Comparison of ENCODE assay signal across 14 mouse cellular contexts in genomic region chr15:80831170-80831569, GRCm38 (mm10).
"Had no signal": no experiment of that assay in that cellular context is flagged by ENCODE, and none has a peak within 500 bp of the region (broad histone marks: within the 10 kb centered on the region; RNA-seq: fewer than 3 reads in every experiment).

No protein-coding gene starts in this region.

- H3K4me2 ChIP-seq: kidney, embryonic 15.5 days; limb, embryonic 15.5 days; lung, embryonic 14.5 days; neural tube, embryonic 15.5 days had no signal

- H3K9me3 ChIP-seq: kidney, embryonic 15.5 days; limb, embryonic 15.5 days; midbrain, embryonic 10.5 days; neural tube, embryonic 15.5 days had no signal

- H3K4me3 ChIP-seq: kidney, embryonic 15.5 days; limb, embryonic 15.5 days; midbrain, embryonic 10.5 days; myocyte; neural tube, embryonic 15.5 days had no signal

- DNase-seq: kidney, adult 11 months; kidney, postnatal 14 days; lung, embryonic 14.5 days; lung, postnatal 10 days; lung, postnatal 4 days; midbrain, embryonic 14.5 days; spleen, adult 18-20 months; thymus, adult 18-20 months; thymus, postnatal 14 days had no signal

- H3K36me3 ChIP-seq: kidney, embryonic 15.5 days; limb, embryonic 15.5 days; midbrain, embryonic 10.5 days; neural tube, embryonic 15.5 days had no signal

- H3K4me1 ChIP-seq: kidney, embryonic 15.5 days had no signal

- H3K27ac ChIP-seq: kidney, embryonic 15.5 days; limb, embryonic 15.5 days; midbrain, embryonic 10.5 days; neural tube, embryonic 15.5 days had no signal

- H3K27me3 ChIP-seq: kidney, embryonic 15.5 days; limb, embryonic 15.5 days; neural tube, embryonic 15.5 days had no signal

- H3K9ac ChIP-seq: kidney, embryonic 15.5 days; limb, embryonic 15.5 days; lung, embryonic 14.5 days; neural tube, embryonic 15.5 days had no signal
